Mouse (Mus musculus) urinary bladder, postnatal 36 days (tissue): ENCODE data around the gene Zfhx3.
A peak's percentile ranks its signal among the peaks of the same experiment; 100 is the strongest.

Experiments used
- DNase-seq, 2 experiments: peaks; one replicate each; pipeline ENCODE4 v3.0.0; 2022; ENCODE audit warnings: low spot score in 2 of 2, mixed read lengths in 1 of 2

Zfhx3 gene

GRCm38 (mm10) chr8:108241041-108241690 lies 298.7 kb downstream of the Zfhx3 start:
- DNase-seq = no peak

DNA sequence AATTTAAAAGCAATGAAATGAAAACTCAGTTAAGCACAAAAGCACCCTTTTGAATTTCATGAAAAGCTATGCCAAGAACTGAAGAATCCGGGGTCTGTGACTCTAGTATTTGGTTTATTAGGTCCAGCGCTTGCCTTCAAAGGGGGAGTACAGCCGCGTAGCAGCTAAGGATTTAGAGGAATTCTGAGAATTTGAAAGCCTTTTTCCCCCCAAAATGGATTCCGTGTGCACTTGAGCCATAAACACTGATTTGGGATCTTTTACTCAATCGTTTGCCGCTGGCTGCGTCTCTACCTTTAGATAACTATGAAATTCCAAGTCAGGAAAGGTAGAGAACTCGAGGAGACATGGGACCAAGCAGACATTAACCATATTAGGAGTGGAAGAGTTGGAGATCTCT lies 300.8 kb downstream of the Zfhx3 start:
- DNase-seq = no peak

GRCm38 (mm10) chr8:108244636-108245494 lies 302.4 kb downstream of the Zfhx3 start:
- no peak for DNase-seq

GRCm38 (mm10) chr8:108245575-108245974 lies 303.1 kb downstream of the Zfhx3 start:
- DNase-seq = no peak

DNA sequence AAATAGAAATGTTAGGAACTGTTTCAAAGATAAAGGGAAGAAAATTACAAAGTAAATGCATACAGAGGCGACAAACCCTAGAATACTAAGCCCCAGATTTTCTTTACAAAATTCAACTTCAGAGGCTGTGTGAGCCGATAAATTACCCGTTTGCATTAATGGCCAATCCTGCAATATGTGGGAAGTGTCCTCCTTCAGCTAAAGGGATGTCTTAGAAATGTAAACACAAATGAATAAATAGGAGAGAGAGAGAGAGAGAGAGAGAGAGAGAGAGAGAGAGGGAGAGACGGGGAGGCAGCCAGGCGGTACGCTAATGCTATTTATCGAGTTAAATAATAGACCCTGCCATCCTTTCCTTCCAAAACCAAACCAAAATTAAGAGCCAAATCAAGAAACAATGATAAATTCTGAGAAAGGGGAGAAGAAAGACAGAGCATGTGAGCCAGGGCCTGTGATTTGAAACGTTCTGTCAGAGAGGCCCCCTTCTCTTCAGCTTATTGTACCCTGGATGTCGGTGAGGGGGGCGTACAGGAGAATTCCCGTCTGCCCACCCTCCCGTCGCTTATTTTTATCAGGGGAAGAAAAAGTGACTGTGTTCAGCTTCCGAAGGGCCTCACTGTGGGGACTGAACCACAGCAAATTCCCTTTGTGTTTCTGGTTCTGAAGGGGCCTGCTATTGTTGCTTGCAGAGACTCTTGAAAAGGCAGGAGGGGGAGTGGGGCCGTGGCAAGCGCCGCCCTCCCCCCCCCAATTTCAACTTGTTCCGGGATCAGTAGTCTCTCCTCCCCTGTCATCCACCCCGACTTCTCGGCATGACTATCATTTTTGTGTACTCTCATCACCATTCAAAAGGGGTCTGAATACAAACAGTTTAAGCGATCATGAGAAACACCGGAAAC lies 303.8 kb downstream of the Zfhx3 start:
- no peak for DNase-seq

DNA sequence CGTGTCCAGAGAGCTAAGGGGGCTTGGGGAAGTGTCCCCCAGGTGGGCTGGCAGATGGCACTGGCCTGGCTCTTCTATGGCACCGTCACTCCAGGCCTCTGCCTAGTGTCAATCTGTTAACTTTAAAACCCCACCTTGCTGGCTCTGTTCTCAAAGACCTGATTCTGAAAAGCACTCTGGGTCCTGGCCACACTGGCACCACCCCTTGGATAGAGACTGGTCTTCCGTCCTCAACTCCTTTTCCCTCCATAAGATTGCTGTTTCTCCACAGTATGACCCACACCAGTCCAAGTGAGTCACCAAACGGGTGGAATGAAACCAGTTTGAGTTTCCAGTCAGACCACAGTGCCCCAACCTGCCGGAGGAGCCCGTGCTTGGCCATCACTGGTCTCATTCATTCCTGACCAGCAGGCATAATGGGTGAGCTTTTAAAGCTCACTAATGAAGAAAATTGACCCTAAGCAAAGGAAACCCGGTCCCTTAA lies 304.5 kb downstream of the Zfhx3 start:
- DNase-seq = no peak

DNA sequence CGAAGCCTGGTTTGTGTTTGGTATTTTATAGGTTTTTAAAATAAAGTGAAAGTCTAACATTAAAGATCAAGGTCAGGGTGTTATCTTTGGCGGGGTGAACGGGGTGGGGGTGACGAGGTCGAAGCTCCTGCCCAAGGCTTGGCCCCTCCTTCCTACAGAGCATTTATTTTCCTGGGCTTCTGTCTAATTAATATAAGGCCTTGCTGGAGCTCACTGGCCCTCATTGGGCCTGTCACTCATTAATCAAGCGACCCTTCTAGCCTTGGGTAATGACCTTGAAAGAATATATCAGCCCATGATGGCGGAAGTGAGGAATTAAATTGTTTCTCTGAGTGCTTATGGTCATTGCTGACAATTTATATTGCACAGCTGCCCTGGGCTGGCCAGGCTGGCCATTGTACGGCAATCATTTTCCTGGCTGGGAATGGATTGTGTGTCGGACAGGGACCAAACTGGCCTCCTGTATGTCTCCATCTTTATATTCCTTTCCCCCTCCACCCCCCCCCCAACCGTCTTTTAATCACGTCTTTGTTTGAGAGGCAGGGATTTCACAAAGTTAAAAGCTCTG lies 322.2 kb downstream of the Zfhx3 start:
- no peak for DNase-seq

GRCm38 (mm10) chr8:108277960-108278359 lies 335.5 kb downstream of the Zfhx3 start:
- DNase-seq = no peak

- DNase-seq = no peak
Observed at GRCm38 (mm10) chr8:108281981-108282380, 339.5 kb downstream of the Zfhx3 start.

GRCm38 (mm10) chr8:108286117-108286516 lies 343.7 kb downstream of the Zfhx3 start:
- DNase-seq = no peak

DNA sequence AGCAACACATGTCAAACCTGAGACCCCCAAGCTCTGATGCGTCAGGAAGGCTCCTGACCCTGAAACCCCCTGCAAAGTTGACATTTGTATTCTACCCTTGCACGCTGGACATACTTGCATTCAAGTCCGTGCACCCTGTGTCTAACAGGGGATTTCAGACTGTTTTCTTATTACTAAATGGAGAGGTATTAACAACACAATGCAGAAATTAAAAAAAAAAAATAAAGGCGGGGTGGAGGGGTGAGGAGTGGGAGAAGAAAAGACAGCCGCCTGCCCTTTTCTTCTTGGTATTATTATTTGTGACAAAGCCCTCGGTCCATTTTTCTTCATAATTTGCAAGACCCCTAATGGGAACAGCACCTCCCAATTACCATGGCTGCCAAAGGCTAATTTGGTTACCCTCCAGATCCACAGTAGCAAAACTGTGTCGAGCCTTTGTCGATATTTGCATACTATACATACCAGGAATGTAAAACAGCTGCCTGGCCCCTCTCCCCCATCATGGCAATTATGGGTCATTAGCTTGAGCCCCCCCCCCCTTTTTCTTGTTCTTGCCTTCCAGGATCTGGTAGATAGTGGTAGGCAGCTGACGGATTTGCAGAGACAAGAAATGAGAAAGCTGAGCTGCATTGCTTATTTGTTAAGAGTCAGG lies 358.6 kb downstream of the Zfhx3 start:
- DNase-seq = no peak

DNA sequence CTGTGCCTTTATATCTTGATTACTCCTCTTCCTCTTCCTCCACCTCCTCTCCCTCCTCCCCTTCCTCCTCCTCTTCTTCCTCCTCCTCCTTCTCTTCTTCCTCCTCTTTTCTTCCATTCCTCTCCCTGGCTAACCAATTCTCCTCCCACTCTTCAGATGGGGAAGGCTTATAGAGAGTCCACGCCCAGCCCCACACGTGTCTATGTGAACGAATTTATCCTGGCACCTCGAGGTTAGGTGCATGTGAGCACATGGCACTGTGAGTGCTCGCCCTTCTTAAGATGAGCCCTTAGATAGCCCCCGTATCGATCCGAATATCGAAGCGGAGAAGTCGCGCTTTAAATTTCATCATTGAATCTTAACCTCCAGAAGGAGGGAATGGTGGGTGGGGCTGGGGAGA lies 359.2 kb downstream of the Zfhx3 start:
- no peak for DNase-seq

GRCm38 (mm10) chr8:108305368-108305767 lies 362.9 kb downstream of the Zfhx3 start:
- DNase-seq = no peak

- no peak for DNase-seq
Observed at GRCm38 (mm10) chr8:108309525-108310246, 367.2 kb downstream of the Zfhx3 start.

- no peak for DNase-seq
Observed at GRCm38 (mm10) chr8:108315046-108315445, 372.6 kb downstream of the Zfhx3 start.

- DNase-seq = no peak
Observed at GRCm38 (mm10) chr8:108317532-108318093, 375.2 kb downstream of the Zfhx3 start.

DNA sequence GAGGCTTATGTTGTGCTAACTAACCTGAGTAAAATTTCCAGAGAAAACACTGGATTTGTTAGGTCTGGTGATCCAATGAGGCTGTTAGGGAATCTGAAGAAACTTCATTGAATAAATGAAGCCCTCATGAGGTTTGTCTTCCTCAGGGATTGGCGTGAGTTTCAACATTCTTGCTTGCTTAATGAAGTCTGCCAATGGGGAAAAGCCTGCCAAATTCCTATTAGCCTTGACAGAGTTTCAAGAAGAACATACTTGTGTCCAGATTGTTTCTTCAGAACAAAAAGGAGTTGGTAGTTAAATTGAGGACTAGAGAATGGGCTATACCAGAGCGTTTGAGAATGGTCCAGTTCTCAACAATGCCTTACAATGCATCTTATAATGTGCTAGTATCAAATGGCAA lies 385.3 kb downstream of the Zfhx3 start:
- DNase-seq = peak in 1 of 2 experiments; percentile 13

DNA sequence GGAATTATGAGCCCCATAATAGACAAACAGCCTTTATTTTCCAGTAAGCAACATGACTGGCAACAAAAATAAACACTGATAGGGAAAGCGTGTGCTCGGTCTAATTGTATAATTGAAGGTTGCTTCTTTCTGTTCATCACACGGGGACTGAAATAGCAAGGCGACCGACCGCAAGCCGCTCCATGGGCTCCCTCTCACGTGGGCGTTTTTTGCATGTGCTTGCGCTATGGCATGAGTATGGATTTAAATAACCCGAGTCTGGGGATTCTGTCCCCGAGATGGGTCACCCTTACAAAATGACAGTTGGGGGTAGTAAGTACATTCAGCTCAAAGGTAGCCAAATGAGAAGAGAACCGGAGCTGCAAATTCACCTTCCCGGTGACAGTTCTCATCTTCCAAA lies 405.9 kb downstream of the Zfhx3 start:
- no peak for DNase-seq

DNA sequence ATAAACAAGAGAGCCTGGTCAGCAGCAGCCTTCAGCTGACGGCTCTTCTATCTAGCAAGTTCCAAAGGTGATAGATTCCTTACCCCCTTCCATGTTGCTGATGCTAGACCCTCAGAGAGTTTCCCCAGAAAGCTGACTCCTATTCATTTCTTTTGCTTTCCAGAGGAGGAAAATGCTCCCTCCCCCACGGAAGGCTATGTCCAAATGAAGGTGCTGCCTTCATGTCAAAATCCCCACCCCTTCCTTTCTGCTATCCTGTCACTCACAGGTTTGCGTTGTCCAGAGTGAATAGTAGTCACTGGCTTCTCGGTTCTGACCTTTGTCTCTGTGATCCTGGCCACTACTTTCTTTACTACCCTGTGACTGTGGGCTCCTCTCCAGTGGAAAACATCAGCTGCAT lies 406.3 kb downstream of the Zfhx3 start:
- DNase-seq = no peak

- peak in 1 of 2 experiments; percentile 11 for DNase-seq
Observed at GRCm38 (mm10) chr8:108355119-108355777, 412.8 kb downstream of the Zfhx3 start.
